Mouse (Mus musculus) neural tube, embryonic 13.5 days (tissue): ENCODE results near the gene Ppm1a. TPM values are rescaled to one million over a fixed set of nuclear protein-coding genes. Genes with fewer than 3 reads are reported as not detected.

Source experiments
- polyA plus RNA-seq: library from polyadenylated mRNA; unstranded; fragments of >200 nt; fragmentation: Nextera tagmentation; extraction: Ambion mirVana; gene quantifications from 2 replicates; pipeline ENCODE4 v1.2.1, GENCODE M21; 2015

The Ppm1a gene
- polyA plus RNA-seq, 1 experiment from 2014 or later, result 77.2 TPM

Other genes starting within 250 kb of the Ppm1a start
- gene Pcnx4, start 221.1 kb upstream of the Ppm1a start, polyA plus RNA-seq, result 20.4 TPM in 2 replicates
- gene Gm4756, start 107.8 kb upstream of the Ppm1a start, polyA plus RNA-seq, result not detected in 2 replicates
- 15.4 and 16.0 TPM in 2 replicates for gene Dhrs7, start 92.5 kb upstream of the Ppm1a start, polyA plus RNA-seq
- gene Six6, start 182.4 kb downstream of the Ppm1a start, polyA plus RNA-seq, result not detected in 2 replicates
- 6.8 and 7.3 TPM in 2 replicates for gene 4930447C04Rik, start 183.3 kb downstream of the Ppm1a start, polyA plus RNA-seq